Mouse (Mus musculus): ENCODE results near the gene Zc3h10.
"Not testable (repeated sequence)": the region's sequence is repeated elsewhere in the genome, so short reads cannot be mapped to it uniquely, and the experiment has no call there.

Zc3h10 gene

DNA sequence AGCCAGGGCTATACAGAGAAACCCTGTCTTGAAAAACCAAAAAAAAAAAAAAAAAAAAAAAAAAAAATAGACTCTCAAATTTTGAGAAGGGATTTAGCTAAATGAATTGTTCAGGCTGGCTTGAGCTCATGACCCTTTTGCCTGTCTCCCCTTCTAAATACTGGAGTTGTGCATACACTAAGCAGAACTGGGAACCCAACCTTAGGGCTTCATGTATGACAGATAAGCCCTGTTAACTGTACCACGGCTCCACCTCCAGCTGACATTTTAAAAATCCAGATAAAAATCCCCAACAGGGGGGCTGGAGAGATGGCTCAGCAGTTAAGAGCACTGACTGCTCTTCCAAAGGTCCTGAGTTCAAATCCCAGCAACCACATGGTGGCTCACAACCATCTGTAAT lies 8.0 kb upstream of the Zc3h10 start:
- not testable (repeated sequence) for DNase-seq (ENCODE audit: low spot score in 2 of 2)

DNA sequence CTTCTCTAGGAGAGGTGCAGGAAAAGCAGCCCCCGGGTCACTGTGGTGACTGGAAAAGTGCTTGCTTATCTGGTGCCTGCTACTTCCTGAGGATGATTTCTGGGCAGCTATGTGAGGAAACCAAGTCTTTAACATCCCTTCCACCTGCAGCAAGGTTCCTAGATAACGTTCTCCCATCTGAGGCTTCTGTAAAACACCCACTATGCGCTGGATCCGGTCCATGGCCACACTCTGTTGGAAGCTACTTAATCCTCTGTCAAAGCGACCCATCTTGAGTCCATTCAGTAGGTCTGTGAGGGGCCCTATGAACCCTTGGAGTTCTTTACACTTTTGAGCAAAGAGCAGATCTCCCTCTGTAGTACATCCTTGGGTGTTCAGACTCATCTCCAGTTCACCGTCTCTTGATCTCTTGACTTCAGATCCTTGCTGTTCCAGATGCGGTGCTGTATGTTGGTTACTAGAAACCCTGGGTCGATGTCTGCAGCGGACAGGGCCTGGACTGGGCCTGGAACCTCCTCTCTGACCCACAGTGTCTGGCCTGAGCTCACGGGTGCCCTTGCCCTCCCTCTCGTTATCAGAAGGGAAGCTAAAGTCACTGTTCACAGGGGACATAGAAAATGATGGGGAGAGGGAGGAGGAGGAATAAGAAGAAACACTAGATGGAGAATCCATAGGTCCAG lies 2.7 kb upstream of the Zc3h10 start:
- DNase-seq (ENCODE audit: low spot score in 2 of 2) = not testable (repeated sequence)

GRCm38 (mm10) chr10:128549682-128550057 lies 2.1 kb upstream of the Zc3h10 start:
- DNase-seq (ENCODE audit: low spot score in 2 of 2) = not testable (repeated sequence)

- peak; percentile 89 to 93 for DNase-seq (ENCODE audit: low spot score in 2 of 2)
Measured at GRCm38 (mm10) chr10:128548947-128549681, 1.5 kb upstream of the Zc3h10 start, which contains the start of gene Rpl41. Gene Rpl41, minus strand, starts transcription at chr10:128549305.

DNA sequence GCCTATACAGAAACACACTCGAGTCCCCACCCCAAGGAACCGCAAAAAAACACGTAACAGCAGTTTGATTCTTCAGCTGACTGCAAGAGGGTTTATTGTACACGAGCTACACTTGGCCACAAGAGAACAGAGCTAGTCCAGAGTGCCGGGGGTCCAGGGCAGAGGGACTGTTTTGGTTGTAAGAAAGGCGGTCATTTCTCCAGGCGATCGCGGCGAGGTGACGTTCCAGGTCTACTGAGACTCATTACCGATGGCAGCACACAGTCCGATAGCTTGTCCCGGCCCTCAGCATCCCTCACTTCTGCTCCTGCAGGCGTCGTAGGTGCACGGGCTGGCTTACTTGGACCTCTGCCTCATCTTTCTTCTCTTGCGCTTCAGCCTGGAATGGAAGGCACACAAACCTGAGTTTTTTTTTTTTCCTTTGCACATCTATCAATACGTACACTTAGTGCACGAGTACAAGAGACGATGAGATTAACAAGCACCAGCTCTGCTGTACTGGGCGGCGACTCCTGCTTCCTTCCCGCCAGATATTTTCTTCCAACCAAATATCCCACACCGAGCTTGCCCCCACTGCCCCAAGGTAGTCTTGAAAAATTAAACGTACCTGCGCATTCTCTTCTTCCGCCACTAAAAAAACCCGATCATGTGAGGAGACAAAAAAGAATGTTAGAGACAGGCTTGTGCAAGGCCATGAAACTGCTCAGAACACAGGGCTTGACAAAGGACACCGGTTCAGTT lies 647 bp upstream of the Zc3h10 start:
- not testable (repeated sequence) for DNase-seq (ENCODE audit: low spot score in 2 of 2)

GRCm38 (mm10) chr10:128546787-128547186 lies 787 bp downstream of the Zc3h10 start:
- no peak for DNase-seq (ENCODE audit: low spot score in 2 of 2)

- no peak for DNase-seq (ENCODE audit: low spot score in 2 of 2)
Measured at GRCm38 (mm10) chr10:128546361-128546760, 1.2 kb downstream of the Zc3h10 start.

- no peak for DNase-seq (ENCODE audit: low spot score in 2 of 2)
Measured at GRCm38 (mm10) chr10:128545570-128545898, 2.0 kb downstream of the Zc3h10 start.

DNA sequence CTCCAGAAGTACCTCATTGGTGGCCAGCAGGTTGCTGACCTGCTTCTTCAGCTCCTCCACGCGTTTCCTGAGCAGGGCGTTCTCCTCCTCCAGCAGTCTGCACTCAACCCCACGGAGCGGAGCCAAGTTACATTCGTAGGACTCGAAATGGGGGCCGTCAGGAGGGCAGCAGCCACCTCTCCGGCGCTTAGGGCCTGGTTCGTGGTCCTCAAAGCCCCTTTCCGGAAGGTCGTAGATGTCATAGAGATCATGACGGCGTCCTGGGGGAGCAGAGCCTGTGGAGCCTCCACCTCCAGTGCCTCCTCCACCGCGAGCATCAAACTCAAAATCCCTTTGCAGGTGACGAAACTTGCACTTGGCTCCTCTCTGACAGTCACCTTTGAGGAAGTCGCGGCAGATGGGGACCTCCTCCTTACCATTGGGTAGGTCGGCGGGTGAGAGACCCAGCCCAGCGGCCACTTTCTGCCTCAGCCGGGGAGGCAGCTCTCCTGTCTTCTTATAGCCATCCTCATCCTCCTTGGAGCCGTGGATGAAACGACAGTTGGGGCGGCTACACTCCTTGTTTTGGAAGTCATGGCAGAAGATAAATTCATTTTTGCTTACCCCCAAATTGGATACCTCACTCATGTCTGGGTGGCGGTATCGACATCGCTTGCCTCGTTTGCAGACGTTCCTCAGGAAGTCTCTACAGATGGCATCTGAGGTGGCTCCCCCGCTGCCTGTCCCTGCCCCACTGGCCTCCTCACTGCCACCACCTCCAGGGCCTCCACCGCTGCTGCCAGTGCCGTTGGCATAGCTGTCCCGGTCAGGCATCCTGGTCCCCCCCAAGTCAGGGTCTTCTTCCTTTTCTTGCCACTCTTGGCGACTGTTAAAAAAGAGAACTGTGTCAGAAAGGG lies 2.7 kb downstream of the Zc3h10 start:
- no peak for DNase-seq (ENCODE audit: low spot score in 2 of 2)

- no peak for DNase-seq (ENCODE audit: low spot score in 2 of 2)
Measured at GRCm38 (mm10) chr10:128544151-128544657, 3.4 kb downstream of the Zc3h10 start.

- no peak for DNase-seq (ENCODE audit: low spot score in 2 of 2)
Measured at GRCm38 (mm10) chr10:128543100-128543499, 4.5 kb downstream of the Zc3h10 start.

- no peak for DNase-seq (ENCODE audit: low spot score in 2 of 2)
Measured at GRCm38 (mm10) chr10:128538340-128538870, 9.2 kb downstream of the Zc3h10 start.

- peak; percentile 79 to 88 for DNase-seq (ENCODE audit: low spot score in 2 of 2)
Measured at GRCm38 (mm10) chr10:128536266-128536940, 11.2 kb downstream of the Zc3h10 start.

GRCm38 (mm10) chr10:128535624-128536265 lies 11.8 kb downstream of the Zc3h10 start:
- DNase-seq (ENCODE audit: low spot score in 2 of 2) = no peak

DNA sequence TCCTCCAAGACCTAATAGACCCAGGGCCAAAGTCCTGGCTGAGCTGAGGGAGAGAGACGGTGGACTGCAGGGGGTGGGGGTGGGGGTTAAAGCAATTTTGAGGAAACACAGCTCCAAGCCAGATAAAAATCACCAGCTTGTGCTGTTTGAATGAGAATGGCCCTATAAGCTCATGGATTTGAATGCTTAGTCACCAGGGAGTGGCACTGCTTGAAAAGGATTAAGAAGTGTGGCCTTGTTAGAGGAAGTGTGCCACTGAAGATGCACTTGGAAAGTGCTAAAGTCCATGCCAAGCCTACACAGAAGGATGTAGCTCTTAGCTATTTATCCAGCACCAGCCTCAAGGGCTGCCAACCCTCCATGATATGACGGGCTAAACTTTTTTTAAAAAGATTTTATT lies 12.4 kb downstream of the Zc3h10 start:
- no peak for DNase-seq (ENCODE audit: low spot score in 2 of 2)

- no peak for DNase-seq (ENCODE audit: low spot score in 2 of 2)
Measured at GRCm38 (mm10) chr10:128526366-128527356, 20.9 kb downstream of the Zc3h10 start.

- peak; percentile 92 to 94 for DNase-seq (ENCODE audit: low spot score in 2 of 2)
Measured at GRCm38 (mm10) chr10:128525671-128526308, 21.8 kb downstream of the Zc3h10 start, which contains the start of gene Esyt1. Gene Esyt1, minus strand, starts transcription at chr10:128525871.

Data from urinary bladder, postnatal 4 days (tissue).